Mouse (Mus musculus): ENCODE measurements around the gene Zfp42.

The Zfp42 gene

DNA sequence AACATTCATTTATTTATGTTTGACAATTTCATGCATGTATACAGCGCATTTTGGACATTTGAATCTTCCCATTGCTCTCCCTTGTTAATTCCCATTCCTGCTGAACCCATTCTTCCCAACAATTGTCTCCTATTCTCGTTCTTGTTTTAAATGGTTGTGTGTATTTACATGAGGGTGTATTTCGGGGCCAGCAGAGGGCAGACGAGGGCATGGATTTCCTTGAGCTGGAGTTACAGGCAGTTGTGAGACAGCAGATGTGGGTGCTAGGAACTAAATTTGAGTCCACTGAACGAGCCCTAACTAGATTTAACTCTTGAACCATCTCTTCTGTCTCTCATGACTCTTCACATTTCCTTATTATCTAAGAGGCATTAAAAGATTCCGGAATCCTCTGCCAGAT is 55.1 kb downstream of the Zfp42 start:
- no peak for DNase-seq (ENCODE audit: low spot score)

DNA sequence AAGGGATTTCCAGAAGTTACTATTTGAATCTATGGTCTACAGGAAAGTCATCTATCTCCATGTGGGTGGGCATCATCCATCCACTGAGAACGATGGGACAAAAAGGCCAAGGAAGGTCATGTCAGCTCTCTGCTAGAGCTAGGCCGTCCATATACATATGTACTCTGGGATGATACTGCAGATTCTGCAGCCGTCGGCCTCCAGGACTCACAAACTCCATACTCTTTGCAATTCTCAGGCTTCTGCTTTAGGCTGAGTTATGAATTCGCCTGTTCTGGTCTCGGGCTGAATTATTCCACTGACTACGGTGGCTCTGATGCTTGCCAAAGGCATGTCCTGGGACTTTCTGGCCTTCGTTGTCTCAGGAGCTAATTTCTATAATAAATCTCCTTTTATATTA is 58.1 kb downstream of the Zfp42 start:
- no peak for DNase-seq (ENCODE audit: low spot score)

Measured in layer of hippocampus, adult 9-10 months (tissue).